Comparison of ENCODE assay signal across 9 mouse cellular contexts in the genomic region with DNA sequence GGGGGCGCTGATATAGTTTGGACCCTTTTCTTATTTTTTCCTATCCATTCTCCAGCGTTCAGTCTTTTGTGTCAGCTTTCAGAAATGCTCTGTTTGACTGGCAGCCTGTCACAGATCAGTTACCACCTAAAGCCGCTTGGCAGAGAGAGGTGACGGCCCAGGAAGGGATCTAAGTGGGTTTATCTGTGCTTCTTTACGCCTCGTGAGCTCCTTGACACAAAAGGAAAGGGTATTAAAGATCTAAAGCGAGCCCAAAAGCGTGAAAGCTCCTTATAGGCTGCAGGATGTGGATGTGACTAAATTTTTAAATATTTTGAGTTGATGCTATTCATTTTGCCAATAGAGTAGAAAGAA.
A peak's percentile ranks its signal among the peaks of the same experiment; 100 is the strongest.
DNase-seq lines count a peak whose midpoint lies in the region; ATAC-seq lines count a peak whose summit lies in the region.
"Had no signal": no experiment of that assay in that cellular context is flagged by ENCODE, and none has a peak within 500 bp of the region (broad histone marks: within the 10 kb centered on the region; RNA-seq: fewer than 3 reads in every experiment).

No protein-coding gene starts in this region.

- H3K4me3 ChIP-seq in heart, embryonic 11.5 days (ENCODE audit: low read depth, low read length), result peak overlapping the region; percentile 30
- H3K4me3 ChIP-seq in hindbrain, embryonic 11.5 days (ENCODE audit: low read depth, low read length), result no peak overlapping the region
- H3K4me3 ChIP-seq in midbrain, embryonic 14.5 days (replicated peaks; ENCODE audit: low read depth, low read length), result peak overlapping the region; percentile 10; the same call in 1 of the 2 replicates
- H3K4me3 ChIP-seq: myocyte had no signal

- WGBS in heart, embryonic 11.5 days (ENCODE audit: insufficient replicate concordance), result 2% methylated on average over 8 of the region's 8 CpGs
- WGBS in hindbrain, embryonic 11.5 days, result 10% methylated on average over 8 of the region's 8 CpGs
- 2% methylated on average over 8 of the region's 8 CpGs for WGBS in midbrain, embryonic 14.5 days

- H3K36me3 ChIP-seq in heart, embryonic 11.5 days (ENCODE audit: control insufficient read depth, insufficient read depth, low read length), result no peaks in the 10 kb centered on the region
- no peaks in the 10 kb centered on the region for H3K36me3 ChIP-seq in hindbrain, embryonic 11.5 days (ENCODE audit: control insufficient read depth, insufficient read depth, low read length)
- no peaks in the 10 kb centered on the region for H3K36me3 ChIP-seq in midbrain, embryonic 14.5 days (ENCODE audit: control insufficient read depth, insufficient read depth, low read length)

- H3K27ac ChIP-seq in heart, embryonic 11.5 days (ENCODE audit: low read depth, low read length), result peak overlapping the region; percentile 38; the same call in 1 of the 2 replicates
- H3K27ac ChIP-seq in hindbrain, embryonic 11.5 days (ENCODE audit: low read depth, low read length), result peak overlapping the region; percentile 78
- peak overlapping the region; percentile 95 for H3K27ac ChIP-seq in midbrain, embryonic 14.5 days (replicated peaks; ENCODE audit: low read depth, low read length)

- DNase-seq in heart, postnatal 25 days (ENCODE audit: low spot score), result no peak
- DNase-seq in Muller cell, postnatal 12 days (ENCODE audit: inconsistent ontology term), result peak; percentile 62
- DNase-seq in hindbrain, embryonic 11.5 days (ENCODE audit: low spot score), result no peak
- no peak for DNase-seq in midbrain, embryonic 14.5 days
- DNase-seq in urinary bladder, postnatal 36 days (ENCODE audit: low spot score in 2 of 2), result no peak
- DNase-seq in adrenal gland, postnatal 25 days, result no peak
- DNase-seq in lung, postnatal 10 days, result no peak

- peak overlapping the region; percentile 66 for H3K4me2 ChIP-seq in heart, embryonic 11.5 days
- peak overlapping the region; percentile 17; the same call in 1 of the 2 replicates for H3K4me2 ChIP-seq in hindbrain, embryonic 11.5 days (replicated peaks; ENCODE audit: low read depth, low read length)
- H3K4me2 ChIP-seq in midbrain, embryonic 14.5 days (ENCODE audit: low read length), result peak overlapping the region; percentile 50

- H3K4me1 ChIP-seq in heart, embryonic 11.5 days (ENCODE audit: control insufficient read depth, insufficient read depth, low read length), result peaks cover 6% of the 10 kb centered on the region; the same call in 1 of the 2 replicates
- no peaks in the 10 kb centered on the region; the same call in 1 of the 2 replicates for H3K4me1 ChIP-seq in hindbrain, embryonic 11.5 days (replicated peaks; ENCODE audit: control insufficient read depth, insufficient read depth, low read length)
- peaks cover 19% of the 10 kb centered on the region for H3K4me1 ChIP-seq in midbrain, embryonic 14.5 days (ENCODE audit: control insufficient read depth, insufficient read depth, low read length)

- H3K9ac ChIP-seq in heart, embryonic 11.5 days (ENCODE audit: low read depth, low read length), result no peak overlapping the region
- peak overlapping the region; percentile 34; the same call in 1 of the 2 replicates for H3K9ac ChIP-seq in hindbrain, embryonic 11.5 days (ENCODE audit: low read depth, low read length)
- peak overlapping the region; percentile 50 for H3K9ac ChIP-seq in midbrain, embryonic 14.5 days (replicated peaks; ENCODE audit: low read length)

- H3K27me3 ChIP-seq in heart, embryonic 11.5 days (ENCODE audit: control insufficient read depth, insufficient read depth, low read length), result no peaks in the 10 kb centered on the region
- no peaks in the 10 kb centered on the region for H3K27me3 ChIP-seq in hindbrain, embryonic 11.5 days (ENCODE audit: control insufficient read depth, insufficient read depth, low read length)
- no peaks in the 10 kb centered on the region for H3K27me3 ChIP-seq in midbrain, embryonic 14.5 days (ENCODE audit: control insufficient read depth, insufficient read depth, low read length)

- ATAC-seq in heart, embryonic 11.5 days (replicated peaks; ENCODE audit: insufficient number of reproducible peaks, low FRiP score, low TSS enrichment), result no peak
- peak; percentile 88 for ATAC-seq in hindbrain, embryonic 11.5 days (ENCODE audit: low FRiP score)
- ATAC-seq in midbrain, embryonic 14.5 days (ENCODE audit: low FRiP score, low TSS enrichment), result peak; percentile 90

- no peaks in the 10 kb centered on the region for H3K9me3 ChIP-seq in heart, embryonic 11.5 days (replicated peaks; ENCODE audit: control insufficient read depth, low read length)
- no peaks in the 10 kb centered on the region for H3K9me3 ChIP-seq in hindbrain, embryonic 11.5 days (ENCODE audit: control insufficient read depth, low read length)
- H3K9me3 ChIP-seq in midbrain, embryonic 14.5 days (ENCODE audit: control insufficient read depth, low read length), result no peaks in the 10 kb centered on the region

- intact Hi-C loops in heart, postnatal 25 days (cut with DNase I), result no loop called here

Comparison
In these comparisons a context has a peak if more than half of its experiments do, and no peak if none do; other contexts are left out.
1. H3K27ac ChIP-seq: peak in every context shown above with its lines; median percentile 95 in midbrain, embryonic 14.5 days; 78 in hindbrain, embryonic 11.5 days; 38 in heart, embryonic 11.5 days.